Mouse (Mus musculus) central nervous system, embryonic 14 days (tissue): ENCODE results near the gene Dio2. TPM values are rescaled to one million over a fixed set of nuclear protein-coding genes. Genes with fewer than 3 reads are reported as not detected.

ENCODE experiments used
- polyA plus RNA-seq: library from polyadenylated mRNA; depleted of rRNA; stranded (reverse); fragments of >200 nt; gene quantifications from 2 replicates; pipeline ENCODE4 v1.2.3, GENCODE M21; 2012; rRNA removed

Dio2 gene
- 0.26 and 0.34 TPM in 2 replicates for polyA plus RNA-seq

DNA sequence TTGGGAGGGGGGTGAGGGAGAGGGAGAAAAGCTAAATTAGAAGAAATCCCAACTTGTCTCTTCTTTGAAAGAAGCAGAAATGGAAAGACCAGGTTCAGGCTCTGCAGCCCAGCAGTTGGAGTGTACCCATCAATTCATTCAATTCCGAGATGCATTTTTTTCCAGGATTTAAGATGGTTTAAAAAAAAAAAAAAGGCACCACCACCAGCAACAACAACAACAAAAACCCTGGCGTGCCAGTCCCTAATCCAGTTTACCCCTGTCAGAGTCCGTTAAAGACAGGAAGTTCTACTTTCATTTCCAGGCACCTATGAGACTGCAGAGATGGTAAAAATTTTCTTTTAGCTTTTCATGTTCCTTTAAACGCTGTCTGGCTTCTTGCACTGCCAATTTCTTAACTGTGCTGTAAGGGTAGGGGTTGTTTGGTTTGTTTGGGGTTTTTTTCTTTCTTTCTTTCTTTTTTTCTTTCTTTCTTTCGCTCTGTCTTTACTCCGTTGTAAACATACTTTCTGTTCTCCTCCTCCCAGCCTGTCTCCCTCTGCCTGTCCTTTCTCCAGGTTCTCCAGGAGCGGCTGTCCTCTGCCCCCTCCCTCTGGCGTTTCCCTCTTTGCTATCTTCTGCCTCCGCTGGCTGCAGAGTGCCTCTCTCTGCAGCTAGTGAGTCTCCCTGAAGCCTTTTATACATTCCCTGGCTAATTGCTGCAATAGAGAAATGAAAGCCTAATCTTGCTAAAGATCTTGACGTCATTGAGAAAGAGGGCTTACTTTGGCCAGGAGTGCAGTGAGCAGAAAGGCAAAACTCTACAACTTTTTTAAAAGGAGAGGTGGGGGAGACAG, at the start of gene Dio2:
TSS of gene Dio2 (minus strand) at position 51 of the 836 bp plus-strand sequence.

